Mouse (Mus musculus): ENCODE data around the gene 4930572O03Rik. TPM values are rescaled to one million over a fixed set of nuclear protein-coding genes. Genes with fewer than 3 reads are reported as not detected.
"Not testable (repeated sequence)": the region's sequence is repeated elsewhere in the genome, so short reads cannot be mapped to it uniquely, and the experiment has no call there.

The 4930572O03Rik gene
- polyA plus RNA-seq (2016; fragmentation: Nextera tagmentation; extraction: Ambion mirVana) = not detected in 2 replicates

DNA sequence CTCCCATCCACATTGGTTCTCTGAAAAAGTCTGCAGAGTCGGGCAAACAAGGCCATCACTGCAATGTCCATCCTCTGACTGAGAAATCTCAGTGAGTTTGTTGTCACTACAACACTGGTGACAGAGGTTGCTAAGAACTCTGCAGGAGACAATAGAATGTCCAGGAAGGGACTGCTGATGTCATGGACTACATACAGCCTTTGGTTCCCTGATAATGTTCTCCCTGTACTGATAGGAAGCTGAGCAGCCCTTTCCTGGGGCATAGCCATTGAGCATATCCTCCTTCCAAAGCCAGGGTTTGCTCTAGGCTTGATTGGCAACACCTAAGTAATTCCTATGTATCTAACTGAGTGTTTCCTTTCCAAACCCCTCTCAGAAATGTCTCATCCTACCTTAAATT lies at the start of gene 4930572O03Rik:
TSS of gene 4930572O03Rik (minus strand) at position 101 of the 400 bp plus-strand sequence.
- WGBS = 76% methylated on average over 1 of the region's 1 CpGs
- H3K9me3 ChIP-seq = peaks cover 14% of the 10 kb centered on the region; the same call in 1 of the 2 replicates
- ATAC-seq (ENCODE audit: low FRiP score, low read depth); H3K4me3 ChIP-seq; H3K36me3 ChIP-seq; H3K27me3 ChIP-seq; H3K4me1 ChIP-seq; H3K27ac ChIP-seq (replicated peaks); H3K9ac ChIP-seq (replicated peaks); H3K4me2 ChIP-seq (replicated peaks): not testable (repeated sequence)

DNA sequence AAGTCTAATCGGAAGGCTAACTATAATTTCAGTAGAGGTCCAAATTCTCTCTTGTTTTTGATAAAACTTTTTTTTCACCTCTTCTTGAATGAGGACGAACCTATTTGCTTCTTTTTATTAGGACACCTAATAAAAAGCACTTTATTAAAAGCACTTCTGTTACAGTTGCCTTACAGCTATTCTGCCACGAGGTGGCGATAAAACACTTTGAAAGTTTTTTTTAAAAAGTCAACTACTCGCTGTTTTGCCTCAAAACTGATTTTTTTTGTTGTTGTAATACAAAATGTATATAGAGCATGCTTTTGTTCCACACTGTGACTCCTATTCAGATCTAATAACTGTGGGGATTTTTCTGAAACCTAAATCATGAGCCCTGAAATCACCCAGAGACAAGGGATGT lies 46.0 kb upstream of the 4930572O03Rik start:
- ATAC-seq (ENCODE audit: low FRiP score, low read depth); H3K36me3 ChIP-seq; H3K4me1 ChIP-seq; H3K4me3 ChIP-seq; H3K4me2 ChIP-seq (replicated peaks); H3K27ac ChIP-seq (replicated peaks); H3K27me3 ChIP-seq; H3K9me3 ChIP-seq; H3K9ac ChIP-seq (replicated peaks): not testable (repeated sequence)
- WGBS = 28% methylated on average over 5 of the region's 5 CpGs

DNA sequence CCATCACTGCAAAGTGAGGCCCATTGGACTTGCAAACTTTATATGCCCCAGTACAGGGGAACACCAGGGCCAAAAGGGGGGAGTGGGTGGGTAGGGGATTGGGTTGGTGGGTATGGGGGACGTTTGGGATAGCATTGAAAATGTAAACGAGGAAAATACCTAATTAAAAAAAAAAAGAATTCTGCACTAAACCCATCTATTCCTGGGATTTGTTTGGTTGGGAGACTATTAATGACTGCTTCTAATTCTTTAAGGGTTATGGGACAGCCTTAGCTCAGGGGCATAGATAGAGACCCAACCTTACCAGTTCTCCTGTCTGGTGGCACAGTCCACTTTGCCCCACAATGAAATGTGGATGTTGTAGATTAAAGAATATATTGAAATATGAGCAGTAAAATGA lies 40.9 kb upstream of the 4930572O03Rik start:
- ATAC-seq (ENCODE audit: low FRiP score, low read depth); H3K27ac ChIP-seq (replicated peaks); H3K9ac ChIP-seq (replicated peaks); H3K36me3 ChIP-seq; H3K27me3 ChIP-seq; H3K4me1 ChIP-seq; H3K9me3 ChIP-seq; H3K4me3 ChIP-seq; H3K4me2 ChIP-seq (replicated peaks): not testable (repeated sequence)
- WGBS = 28% methylated on average over 2 of the region's 2 CpGs

DNA sequence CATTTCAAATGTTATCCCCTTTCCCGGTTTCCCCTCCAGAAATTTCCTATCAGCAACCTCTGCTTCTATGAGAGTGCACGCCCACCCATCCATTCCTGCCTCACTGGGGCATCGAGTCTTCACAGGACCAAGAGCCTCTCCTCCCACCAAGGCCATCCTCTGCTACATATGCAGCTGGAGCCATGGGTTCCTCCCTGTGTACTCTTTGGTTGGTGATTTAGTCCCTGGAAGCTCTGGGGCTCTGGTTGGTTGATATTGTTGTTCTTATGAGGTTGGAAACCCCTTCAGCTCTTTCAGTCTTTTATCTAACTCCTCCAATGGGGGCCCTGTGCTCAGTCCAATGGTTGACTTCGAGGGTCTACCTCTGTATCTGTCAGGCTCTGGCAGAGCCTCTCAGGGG lies 35.0 kb upstream of the 4930572O03Rik start:
- H3K4me3 ChIP-seq; H3K27ac ChIP-seq (replicated peaks); H3K4me2 ChIP-seq (replicated peaks); H3K4me1 ChIP-seq; H3K36me3 ChIP-seq; ATAC-seq (ENCODE audit: low FRiP score, low read depth); H3K9ac ChIP-seq (replicated peaks); H3K27me3 ChIP-seq: not testable (repeated sequence)
- H3K9me3 ChIP-seq = peaks cover 19% of the 10 kb centered on the region
- WGBS = 81% methylated on average over 4 of the region's 4 CpGs

DNA sequence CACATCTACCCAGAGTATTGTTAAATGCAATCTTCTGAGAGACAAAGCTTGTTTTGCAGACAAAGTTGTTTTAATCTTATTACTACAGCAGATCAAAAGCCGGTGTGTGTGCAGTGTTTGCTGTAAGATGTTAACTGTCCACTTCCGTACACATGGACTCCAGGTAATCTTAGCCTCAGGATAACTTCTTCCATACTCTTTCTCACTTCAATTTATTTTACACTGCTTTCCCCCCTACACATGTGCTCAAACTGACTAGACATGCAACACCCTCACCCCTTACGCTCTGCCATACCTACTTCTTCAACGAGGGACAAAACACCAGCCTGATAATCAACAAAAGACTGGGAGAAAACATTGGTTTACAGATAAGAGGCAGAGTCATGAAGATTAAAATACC lies 34.0 kb upstream of the 4930572O03Rik start:
- not testable (repeated sequence) for H3K4me2 ChIP-seq (replicated peaks); H3K4me1 ChIP-seq; H3K4me3 ChIP-seq; H3K9ac ChIP-seq (replicated peaks); H3K27ac ChIP-seq (replicated peaks); H3K27me3 ChIP-seq; H3K36me3 ChIP-seq
- WGBS = 78% methylated on average over 4 of the region's 4 CpGs
- peaks cover 25% of the 10 kb centered on the region for H3K9me3 ChIP-seq
- peak; percentile 16; the same call in 1 of the 2 replicates for ATAC-seq (ENCODE audit: low FRiP score, low read depth)

DNA sequence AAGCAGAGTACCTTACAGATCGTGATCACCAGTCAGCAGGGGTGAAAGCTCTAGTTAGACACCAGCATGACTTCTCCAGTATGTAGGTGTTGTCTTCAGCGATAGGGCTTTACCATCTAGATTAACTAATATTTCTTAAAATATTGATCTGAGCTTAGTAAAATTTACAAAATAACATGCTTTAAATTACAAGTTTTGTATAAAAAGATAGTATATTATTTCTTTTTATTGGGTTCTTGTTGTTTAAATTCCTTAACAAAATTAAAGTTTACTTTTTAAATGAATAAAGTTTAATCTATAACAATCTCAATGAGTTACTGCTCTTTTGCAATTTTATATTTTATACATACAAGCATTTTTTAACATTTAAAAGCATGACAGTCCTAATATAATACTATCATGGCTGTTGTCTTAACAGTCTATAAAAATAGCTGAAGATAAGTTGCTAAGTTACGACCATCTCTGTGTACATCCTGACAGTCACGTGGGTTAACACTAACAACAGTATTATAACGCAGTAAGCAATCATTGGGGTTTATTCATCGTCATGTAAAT lies 32.9 kb upstream of the 4930572O03Rik start:
- 79% methylated on average over 6 of the region's 6 CpGs for WGBS
- not testable (repeated sequence) for H3K36me3 ChIP-seq; H3K9ac ChIP-seq (replicated peaks); H3K4me2 ChIP-seq (replicated peaks); H3K4me3 ChIP-seq; H3K27me3 ChIP-seq; H3K4me1 ChIP-seq; H3K27ac ChIP-seq (replicated peaks)
- H3K9me3 ChIP-seq = peaks cover 28% of the 10 kb centered on the region
- peak; percentile 86 for ATAC-seq (ENCODE audit: low FRiP score, low read depth)

DNA sequence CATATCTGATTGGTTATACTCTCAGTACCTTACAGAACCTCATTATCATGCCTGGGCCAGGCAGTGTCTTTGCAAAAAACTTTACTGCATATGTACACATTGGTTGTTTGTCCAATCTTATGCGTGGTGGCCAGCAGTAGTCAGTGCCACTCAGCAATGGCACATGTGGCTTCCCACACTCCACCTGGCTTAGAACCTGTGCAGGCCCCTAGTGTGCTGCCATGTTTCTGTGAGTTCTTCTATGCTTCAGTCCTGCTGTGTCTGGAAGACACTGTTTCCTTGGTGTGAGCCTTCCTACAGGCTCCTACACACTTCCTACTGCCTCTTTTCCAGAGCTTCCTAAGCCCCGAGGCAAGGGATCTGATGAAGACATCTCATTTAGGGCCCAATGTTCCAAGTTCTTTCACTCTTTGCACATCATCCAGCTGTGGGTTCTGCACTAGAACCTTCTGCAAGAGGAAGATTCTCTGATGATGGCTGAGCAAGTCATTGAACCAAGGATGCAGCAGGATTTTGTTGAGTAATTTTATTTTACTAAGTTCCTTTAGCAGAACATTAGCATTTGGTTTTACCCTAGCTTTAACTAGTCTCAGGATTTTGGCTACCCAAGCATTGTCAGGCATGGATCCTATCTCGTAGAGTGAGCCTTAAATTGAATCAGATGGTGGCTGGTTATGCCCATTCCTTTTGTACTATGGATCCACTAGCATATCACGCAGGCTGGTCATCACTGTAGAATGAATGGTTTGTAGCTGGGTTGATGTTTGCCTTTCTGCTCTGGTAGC lies 32.2 kb upstream of the 4930572O03Rik start:
- ATAC-seq (ENCODE audit: low FRiP score, low read depth) = peak; percentile 81
- peaks cover 30% of the 10 kb centered on the region for H3K9me3 ChIP-seq
- not testable (repeated sequence) for H3K4me3 ChIP-seq; H3K4me2 ChIP-seq (replicated peaks); H3K27ac ChIP-seq (replicated peaks); H3K36me3 ChIP-seq; H3K4me1 ChIP-seq; H3K27me3 ChIP-seq; H3K9ac ChIP-seq (replicated peaks)
- 65% methylated on average over 4 of the region's 4 CpGs for WGBS

DNA sequence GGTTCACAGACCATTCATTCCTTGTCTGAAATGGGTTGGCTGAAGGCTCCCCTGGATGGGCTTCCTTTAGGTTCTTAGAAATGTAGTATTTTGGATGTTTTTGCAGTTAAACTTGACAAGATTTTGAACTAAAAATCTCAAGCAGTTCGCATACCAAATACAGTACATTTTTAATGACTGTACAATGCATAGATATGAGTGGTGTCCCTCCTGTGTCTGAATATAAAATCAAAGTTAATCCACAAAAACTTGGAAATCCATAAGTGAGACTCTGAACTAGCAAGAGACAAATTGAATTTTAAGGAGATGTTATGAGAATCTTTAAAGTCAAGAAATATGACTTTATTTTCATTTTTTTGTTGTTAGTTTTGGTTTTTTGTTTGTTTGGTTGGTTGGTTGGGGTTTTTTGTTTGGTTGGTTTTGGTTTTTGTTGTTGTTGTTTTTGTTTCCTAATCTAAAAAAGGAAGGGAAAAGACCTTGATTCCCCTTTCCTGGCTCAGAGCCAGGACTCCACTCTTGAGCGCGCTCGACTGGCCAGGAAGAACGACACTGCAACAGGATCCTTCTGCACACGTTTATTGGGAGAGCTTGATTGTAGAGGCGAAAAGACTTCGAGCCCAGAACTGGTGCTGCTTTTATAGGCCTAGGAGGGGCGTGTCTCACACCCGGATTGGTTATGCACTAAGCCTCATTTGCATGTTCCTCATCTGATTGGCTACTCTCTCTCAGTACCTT lies 24.6 kb upstream of the 4930572O03Rik start:
- peak; percentile 74; the same call in 1 of the 2 replicates for ATAC-seq (ENCODE audit: low FRiP score, low read depth)
- peaks cover 21% of the 10 kb centered on the region for H3K9me3 ChIP-seq
- not testable (repeated sequence) for H3K9ac ChIP-seq (replicated peaks); H3K4me2 ChIP-seq (replicated peaks); H3K4me1 ChIP-seq; H3K36me3 ChIP-seq; H3K27me3 ChIP-seq; H3K27ac ChIP-seq (replicated peaks); H3K4me3 ChIP-seq
- WGBS = 81% methylated on average over 8 of the region's 10 CpGs

DNA sequence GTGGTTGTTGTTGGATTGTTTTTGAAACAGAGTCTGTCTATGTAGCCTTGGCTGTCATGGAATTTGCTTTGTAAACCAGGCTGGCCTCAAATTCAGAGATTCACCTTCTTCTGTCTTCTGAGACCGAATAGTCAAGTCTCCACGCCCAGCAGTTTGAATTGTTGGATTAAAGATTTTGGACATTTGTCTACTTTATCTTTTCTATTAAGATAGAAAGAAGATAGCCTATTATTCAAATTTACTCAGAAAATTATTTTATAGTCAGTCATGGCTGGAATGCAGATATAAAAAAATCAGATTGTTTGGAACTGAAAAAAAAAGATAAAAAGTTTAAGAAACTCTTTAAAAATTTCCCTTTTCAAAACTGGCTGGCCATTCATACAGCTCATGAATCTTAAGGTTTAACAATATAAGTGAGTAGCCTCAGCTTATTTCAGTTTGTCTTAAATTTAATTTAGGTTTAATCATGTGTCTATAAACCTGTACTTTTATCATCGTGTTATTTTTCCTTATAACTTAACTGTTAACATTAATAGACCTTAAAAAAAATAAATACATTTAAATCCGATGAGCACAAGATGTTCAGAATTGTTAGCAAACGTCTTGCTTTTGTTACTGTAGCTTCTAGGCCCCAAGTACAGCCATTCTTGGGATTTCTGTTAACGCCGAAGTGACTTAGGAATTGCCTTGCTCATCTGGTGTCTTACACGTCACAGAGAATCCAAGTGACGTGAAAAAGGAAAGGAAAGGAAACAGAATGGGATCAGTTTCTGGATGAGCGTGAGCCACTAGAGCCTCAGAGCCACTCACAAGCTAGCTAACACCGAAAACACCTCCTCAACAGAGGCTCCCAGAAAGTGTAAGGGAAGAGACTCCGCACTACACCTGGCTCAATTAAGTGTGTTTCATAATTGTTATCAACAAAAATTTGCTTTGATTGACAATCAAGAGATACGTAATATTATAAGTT lies 23.4 kb upstream of the 4930572O03Rik start:
- 68% methylated on average over 13 of the region's 13 CpGs for WGBS
- H3K4me2 ChIP-seq (replicated peaks); H3K27ac ChIP-seq (replicated peaks); H3K27me3 ChIP-seq; H3K36me3 ChIP-seq; H3K4me3 ChIP-seq; H3K4me1 ChIP-seq; H3K9ac ChIP-seq (replicated peaks): not testable (repeated sequence)
- peak; percentile 85 for ATAC-seq (ENCODE audit: low FRiP score, low read depth)
- H3K9me3 ChIP-seq = peaks cover 19% of the 10 kb centered on the region

DNA sequence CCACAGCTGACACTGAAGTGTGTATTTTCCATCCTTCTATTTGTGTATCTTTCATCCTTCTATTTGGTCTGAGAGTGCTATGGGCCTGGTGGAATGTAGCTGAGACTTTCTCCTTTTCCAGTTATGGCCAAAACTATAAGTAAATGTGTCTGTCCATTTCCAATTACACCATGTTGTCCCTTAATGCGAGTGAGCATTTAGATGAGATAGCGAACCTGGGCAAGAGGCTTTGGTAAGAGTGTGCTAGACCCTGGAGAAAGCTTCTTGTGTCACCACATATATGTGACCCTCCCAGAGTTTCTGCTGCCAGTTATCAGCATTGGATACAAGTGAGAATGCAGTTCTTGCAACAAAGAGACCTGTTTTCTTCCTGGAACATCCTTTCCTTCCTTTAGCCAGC lies 22.0 kb upstream of the 4930572O03Rik start:
- H3K27me3 ChIP-seq; H3K36me3 ChIP-seq; H3K4me1 ChIP-seq; ATAC-seq (ENCODE audit: low FRiP score, low read depth); H3K9ac ChIP-seq (replicated peaks); H3K4me3 ChIP-seq; H3K4me2 ChIP-seq (replicated peaks); H3K27ac ChIP-seq (replicated peaks): not testable (repeated sequence)
- WGBS = 70% methylated on average over 2 of the region's 2 CpGs
- peaks cover 19% of the 10 kb centered on the region for H3K9me3 ChIP-seq

DNA sequence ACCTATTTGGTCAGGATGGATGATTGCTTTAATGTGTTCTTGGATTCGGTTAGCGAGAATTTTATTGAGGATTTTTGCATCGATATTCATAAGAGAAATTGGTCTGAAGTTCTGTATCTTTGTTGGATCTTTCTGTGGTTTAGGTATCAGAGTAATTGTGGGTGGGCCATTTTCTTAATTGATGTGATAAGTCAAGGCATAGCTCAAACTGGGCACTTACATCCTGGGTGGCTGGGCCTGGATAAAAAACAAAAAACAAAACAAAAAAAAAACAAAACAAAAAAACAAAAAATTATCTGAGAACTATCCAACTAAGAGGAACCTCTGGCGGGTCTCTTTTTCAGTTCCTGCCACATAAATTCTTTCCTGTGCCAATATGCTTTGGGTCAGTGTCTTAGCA lies 20.9 kb upstream of the 4930572O03Rik start:
- WGBS = 84% methylated on average over 4 of the region's 4 CpGs
- peaks cover 26% of the 10 kb centered on the region for H3K9me3 ChIP-seq
- not testable (repeated sequence) for H3K27ac ChIP-seq (replicated peaks); H3K27me3 ChIP-seq; H3K4me2 ChIP-seq (replicated peaks); H3K4me1 ChIP-seq; ATAC-seq (ENCODE audit: low FRiP score, low read depth); H3K9ac ChIP-seq (replicated peaks); H3K4me3 ChIP-seq; H3K36me3 ChIP-seq
